Mouse (Mus musculus) bone marrow macrophage, adult 2 months (primary cell): Measurements from ENCODE around the gene Sipa1l3.

Experiments
- CTCF ChIP-seq: IDR thresholded peaks from 2 replicates; pipeline ENCODE4 v1.5.1; 2012; ENCODE audit warnings: low read depth, mild to moderate bottlenecking, low read length, moderate library complexity
- POLR2A ChIP-seq: IDR thresholded peaks from 2 replicates; pipeline ENCODE4 v1.6.1; 2012; ENCODE audit warnings: mild to moderate bottlenecking, low read depth, low read length, borderline replicate concordance

GRCm38 (mm10) chr7:29521365-29521764 is 2.9 kb upstream of the Sipa1l3 start:
- TF ChIP-seq CTCF (no peak), POLR2A (no peak)
